In genomic region chr10:125970500-125970899, GRCm38 (mm10) we compare ENCODE assay signal across 11 mouse cellular contexts. TPM values are rescaled to one million over a fixed set of nuclear protein-coding genes. Genes with fewer than 3 reads are reported as not detected.
DNase-seq lines count a peak whose midpoint lies in the region; ATAC-seq lines count a peak whose summit lies in the region.
"Had no signal": no experiment of that assay in that cellular context is flagged by ENCODE, and none has a peak within 500 bp of the region (broad histone marks: within the 10 kb centered on the region; RNA-seq: fewer than 3 reads in every experiment).

No protein-coding gene starts in this region.

- no peak overlapping the region for H3K4me3 ChIP-seq in lung, embryonic 16.5 days (ENCODE audit: low read length)
- peak overlapping the region; percentile 98 for H3K4me3 ChIP-seq in embryonic facial prominence, embryonic 12.5 days
- peak overlapping the region; percentile 77 for H3K4me3 ChIP-seq in intestine, embryonic 14.5 days (ENCODE audit: low read depth, low read length)
- peak overlapping the region; percentile 18 for H3K4me3 ChIP-seq in neural tube, embryonic 11.5 days (ENCODE audit: low read depth, low read length)
- H3K4me3 ChIP-seq in forebrain, embryonic 15.5 days = no peak overlapping the region
- H3K4me3 ChIP-seq: forebrain, embryonic 12.5 days had no signal

- no peaks in the 10 kb centered on the region for H3K9me3 ChIP-seq in lung, embryonic 16.5 days (ENCODE audit: control insufficient read depth, low read length)
- H3K9me3 ChIP-seq in embryonic facial prominence, embryonic 12.5 days = no peaks in the 10 kb centered on the region
- H3K9me3 ChIP-seq in intestine, embryonic 14.5 days (ENCODE audit: control insufficient read depth, low read length) = no peaks in the 10 kb centered on the region
- no peaks in the 10 kb centered on the region for H3K9me3 ChIP-seq in neural tube, embryonic 11.5 days (ENCODE audit: control insufficient read depth, low read length)
- no peaks in the 10 kb centered on the region for H3K9me3 ChIP-seq in forebrain, embryonic 15.5 days
- H3K9me3 ChIP-seq: forebrain, embryonic 12.5 days had no signal

- peaks cover 3% of the 10 kb centered on the region for H3K36me3 ChIP-seq in lung, embryonic 16.5 days (ENCODE audit: control insufficient read depth, insufficient read depth, low read length)
- H3K36me3 ChIP-seq in embryonic facial prominence, embryonic 12.5 days = peaks cover 18% of the 10 kb centered on the region
- peaks cover 18% of the 10 kb centered on the region; the same call in 1 of the 2 replicates for H3K36me3 ChIP-seq in intestine, embryonic 14.5 days (ENCODE audit: control insufficient read depth, insufficient read depth, low read length)
- no peaks in the 10 kb centered on the region for H3K36me3 ChIP-seq in neural tube, embryonic 11.5 days (ENCODE audit: control insufficient read depth, insufficient read depth, low read length)
- H3K36me3 ChIP-seq in forebrain, embryonic 15.5 days = no peaks in the 10 kb centered on the region
- H3K36me3 ChIP-seq: forebrain, embryonic 12.5 days had no signal

- no peak overlapping the region for H3K4me2 ChIP-seq in lung, embryonic 16.5 days (ENCODE audit: low read depth, low read length)
- H3K4me2 ChIP-seq in embryonic facial prominence, embryonic 12.5 days (replicated peaks) = peak overlapping the region; percentile 56
- peak overlapping the region; percentile 68 for H3K4me2 ChIP-seq in intestine, embryonic 14.5 days (ENCODE audit: low read length)
- H3K4me2 ChIP-seq in neural tube, embryonic 11.5 days (ENCODE audit: low read depth) = peak overlapping the region; percentile 77
- H3K4me2 ChIP-seq in forebrain, embryonic 15.5 days (replicated peaks) = no peak overlapping the region

- H3K9ac ChIP-seq in lung, embryonic 16.5 days (ENCODE audit: low read length) = 0 out of 2 replicates have a peak overlapping the region, but pooled peaks have one; percentile 1
- H3K9ac ChIP-seq in embryonic facial prominence, embryonic 12.5 days = peak overlapping the region; percentile 56
- peak overlapping the region; percentile 96 for H3K9ac ChIP-seq in intestine, embryonic 14.5 days (ENCODE audit: low read length)
- H3K9ac ChIP-seq in neural tube, embryonic 11.5 days (ENCODE audit: low read length) = no peak overlapping the region
- H3K9ac ChIP-seq in forebrain, embryonic 15.5 days (replicated peaks) = no peak overlapping the region
- H3K9ac ChIP-seq: forebrain, embryonic 12.5 days had no signal

- H3K4me1 ChIP-seq in lung, embryonic 16.5 days (replicated peaks; ENCODE audit: control insufficient read depth, insufficient read depth, low read length) = peaks cover 20% of the 10 kb centered on the region; the same call in 1 of the 2 replicates
- peaks cover 42% of the 10 kb centered on the region for H3K4me1 ChIP-seq in embryonic facial prominence, embryonic 12.5 days
- peaks cover 27% of the 10 kb centered on the region for H3K4me1 ChIP-seq in intestine, embryonic 14.5 days (replicated peaks; ENCODE audit: control insufficient read depth, insufficient read depth, low read length)
- H3K4me1 ChIP-seq in neural tube, embryonic 11.5 days (ENCODE audit: control insufficient read depth, insufficient read depth, low read length) = peaks cover 9% of the 10 kb centered on the region; the same call in 1 of the 2 replicates
- H3K4me1 ChIP-seq in forebrain, embryonic 15.5 days = peaks cover 31% of the 10 kb centered on the region

- H3K27ac ChIP-seq in lung, embryonic 16.5 days (ENCODE audit: low read length) = peak overlapping the region; percentile 56; the same call in 1 of the 2 replicates
- H3K27ac ChIP-seq in embryonic facial prominence, embryonic 12.5 days = peak overlapping the region; percentile 98
- H3K27ac ChIP-seq in intestine, embryonic 14.5 days (ENCODE audit: low read depth) = peak overlapping the region; percentile 95
- H3K27ac ChIP-seq in neural tube, embryonic 11.5 days (ENCODE audit: low read depth, low read length) = peak overlapping the region; percentile 67
- H3K27ac ChIP-seq in forebrain, embryonic 15.5 days (replicated peaks) = no peak overlapping the region
- H3K27ac ChIP-seq: forebrain, embryonic 12.5 days had no signal

- H3K27me3 ChIP-seq in lung, embryonic 16.5 days (ENCODE audit: control insufficient read depth, insufficient read depth, low read depth, low read length) = no peaks in the 10 kb centered on the region
- no peaks in the 10 kb centered on the region for H3K27me3 ChIP-seq in embryonic facial prominence, embryonic 12.5 days
- no peaks in the 10 kb centered on the region for H3K27me3 ChIP-seq in intestine, embryonic 14.5 days (replicated peaks; ENCODE audit: control insufficient read depth, insufficient read depth, low read length)
- no peaks in the 10 kb centered on the region for H3K27me3 ChIP-seq in neural tube, embryonic 11.5 days (ENCODE audit: control insufficient read depth, insufficient read depth, low read length)
- peaks cover 14% of the 10 kb centered on the region; the same call in 1 of the 2 replicates for H3K27me3 ChIP-seq in forebrain, embryonic 15.5 days

- no peak for ATAC-seq in lung, embryonic 16.5 days (ENCODE audit: low read depth)
- ATAC-seq in embryonic facial prominence, embryonic 12.5 days (ENCODE audit: insufficient number of reproducible peaks, insufficient read depth, low FRiP score, low TSS enrichment) = peak; percentile 38; the same call in 1 of the 2 replicates
- peak; percentile 26; the same call in 1 of the 2 replicates for ATAC-seq in intestine, embryonic 14.5 days (replicated peaks; ENCODE audit: low FRiP score, low TSS enrichment, low read depth)
- no peak for ATAC-seq in neural tube, embryonic 11.5 days (ENCODE audit: insufficient read depth, low FRiP score, low TSS enrichment)
- no peak for ATAC-seq in forebrain, embryonic 15.5 days (replicated peaks)

- 41% methylated on average over 4 of the region's 4 CpGs for WGBS in lung, embryonic 16.5 days
- 6% methylated on average over 4 of the region's 4 CpGs for WGBS in embryonic facial prominence, embryonic 12.5 days
- 19% methylated on average over 4 of the region's 4 CpGs for WGBS in intestine, embryonic 14.5 days
- WGBS in neural tube, embryonic 11.5 days = 22% methylated on average over 4 of the region's 4 CpGs
- 51% methylated on average over 4 of the region's 4 CpGs for WGBS in forebrain, embryonic 15.5 days

- no peak for DNase-seq in lung, postnatal 25 days (ENCODE audit: low spot score)
- peak; percentile 73 for DNase-seq in intestine, embryonic 14.5 days (ENCODE audit: low spot score)
- peak; percentile 45 for DNase-seq in neural tube, embryonic 11.5 days (ENCODE audit: low spot score)
- DNase-seq in cerebellum, adult 11-12 months = no peak
- DNase-seq in adrenal gland, postnatal 4 days (ENCODE audit: low spot score in 2 of 2) = no peak
- DNase-seq: right cerebral cortex, adult 18-20 months; thymus, postnatal 14 days had no signal

RNA-seq across cellular contexts. Expression of gene Lrig3, which starts 4.5 kb away (rescaled TPM):
- 8.3 and 9.4 TPM in 2 replicates for polyA plus RNA-seq in lung, embryonic 16.5 days (2015; fragmentation: Nextera tagmentation; extraction: Ambion mirVana)
- polyA plus RNA-seq in embryonic facial prominence, embryonic 12.5 days (2016; fragmentation: Nextera tagmentation; extraction: Ambion mirVana) = 49.5 and 53.2 TPM in 2 replicates
- 23.0 and 29.6 TPM in 2 replicates for polyA plus RNA-seq in intestine, embryonic 14.5 days (2014; fragmentation: Nextera tagmentation; extraction: Ambion mirVana)
- polyA plus RNA-seq in neural tube, embryonic 11.5 days (2014; fragmentation: Nextera tagmentation; extraction: Ambion mirVana) = 23.2 and 23.3 TPM in 2 replicates
- total RNA-seq in adrenal gland, postnatal 4 days (2021) = 10 to 100 TPM in 1 of 2 experiments, 1 to 10 TPM in 1; 9.2 to 12.9 TPM
- polyA plus RNA-seq in forebrain, embryonic 15.5 days (2015; fragmentation: Nextera tagmentation; extraction: Ambion mirVana) = 1.9 and 2.0 TPM in 2 replicates

Comparison
In these comparisons a context has a peak if more than half of its experiments do, and no peak if none do; other contexts are left out.
1. ATAC-seq: peak in embryonic facial prominence, embryonic 12.5 days (single experiment) and intestine, embryonic 14.5 days (single experiment); none in lung, embryonic 16.5 days (single experiment), neural tube, embryonic 11.5 days (single experiment) and forebrain, embryonic 15.5 days (single experiment).
2. H3K4me2 ChIP-seq: peak in embryonic facial prominence, embryonic 12.5 days (single experiment), intestine, embryonic 14.5 days (single experiment) and neural tube, embryonic 11.5 days (single experiment); none in lung, embryonic 16.5 days (single experiment) and forebrain, embryonic 15.5 days (single experiment).
3. H3K4me3 ChIP-seq: peak in embryonic facial prominence, embryonic 12.5 days (single experiment), intestine, embryonic 14.5 days (single experiment) and neural tube, embryonic 11.5 days (single experiment); none in lung, embryonic 16.5 days (single experiment) and forebrain, embryonic 15.5 days (single experiment).
4. H3K9ac ChIP-seq: peak in lung, embryonic 16.5 days (single experiment), embryonic facial prominence, embryonic 12.5 days (single experiment) and intestine, embryonic 14.5 days (single experiment); none in neural tube, embryonic 11.5 days (single experiment) and forebrain, embryonic 15.5 days (single experiment).
5. DNase-seq: peak in intestine, embryonic 14.5 days (single experiment) and neural tube, embryonic 11.5 days (single experiment); none in lung, postnatal 25 days (single experiment), cerebellum, adult 11-12 months (single experiment) and adrenal gland, postnatal 4 days (0 of 2).